Mouse (Mus musculus) neural tube, embryonic 11.5 days (tissue): ENCODE measurements around the gene Tomm40l. TPM values are rescaled to one million over a fixed set of nuclear protein-coding genes. Genes with fewer than 3 reads are reported as not detected.

Experiments used
- ATAC-seq: fragments of 200-750 bp; cut with Nextera tagmentation; 2 replicates; pipeline ENCODE4 v1.8.0; 2017; ENCODE audit warnings: moderate number of reproducible peaks, mild to moderate bottlenecking, moderate TSS enrichment, moderate library complexity; ENCODE audit not compliant: insufficient read depth, low FRiP score, low TSS enrichment
- DNase-seq: peaks from one replicate; pipeline ENCODE4 v3.0.0-alpha.2; 2015; ENCODE audit warnings: low spot score
- H3K27ac ChIP-seq: fragments of 300-500 bp; sonication (generic); 2 replicates; pipeline ENCODE4 v1.5.1; 2014; ENCODE audit warnings: low read depth, mild to moderate bottlenecking, low read length
- H3K27me3 ChIP-seq: fragments of 300-500 bp; sonication (generic); 2 replicates; pipeline ENCODE4 v1.6.1; 2014; ENCODE audit warnings: mild to moderate bottlenecking, low read length, mixed read lengths; ENCODE audit not compliant: control insufficient read depth, insufficient read depth
- H3K36me3 ChIP-seq: fragments of 300-500 bp; sonication (generic); 2 replicates; pipeline ENCODE4 v1.6.1; 2014; ENCODE audit warnings: mild to moderate bottlenecking, low read length, moderate library complexity, mixed read lengths; ENCODE audit not compliant: control insufficient read depth, insufficient read depth
- H3K4me1 ChIP-seq: fragments of 300-500 bp; sonication (generic); 2 replicates; pipeline ENCODE4 v1.6.1; 2014; ENCODE audit warnings: low read length, mixed read lengths; ENCODE audit not compliant: control insufficient read depth, insufficient read depth
- H3K4me2 ChIP-seq: fragments of 300-500 bp; sonication (generic); 2 replicates; pipeline ENCODE4 v1.6.1; 2014; ENCODE audit warnings: low read depth, mild to moderate bottlenecking, moderate library complexity
- H3K4me3 ChIP-seq: fragments of 300-500 bp; sonication (generic); 2 replicates; pipeline ENCODE4 v1.5.1; 2014; ENCODE audit warnings: low read depth, low read length
- H3K9ac ChIP-seq: fragments of 300-500 bp; sonication (generic); 2 replicates; pipeline ENCODE4 v1.6.1; 2014; ENCODE audit warnings: mild to moderate bottlenecking, low read length
- H3K9me3 ChIP-seq: fragments of 300-500 bp; sonication (generic); 2 replicates; pipeline ENCODE4 v1.6.1; 2016; ENCODE audit warnings: low read length; ENCODE audit not compliant: control insufficient read depth
- WGBS: fragments of 180-500 bp; shearing (Covaris S2); extraction: QIAGEN DNeasy Blood & Tissue Kit; methylation state at CpG from one replicate; pipeline ENCODE4 v1.1.7; 2014; 5-methylcytosine and 5-hydroxymethylcytosine counted together
- polyA plus RNA-seq: library from polyadenylated mRNA; unstranded; fragments of >200 nt; fragmentation: Nextera tagmentation; extraction: Ambion mirVana; gene quantifications from 2 replicates; pipeline ENCODE4 v1.2.1, GENCODE M21; 2014

Gene Tomm40l
- polyA plus RNA-seq, 1 experiment from 2014 or later, result 36.6 TPM

DNA sequence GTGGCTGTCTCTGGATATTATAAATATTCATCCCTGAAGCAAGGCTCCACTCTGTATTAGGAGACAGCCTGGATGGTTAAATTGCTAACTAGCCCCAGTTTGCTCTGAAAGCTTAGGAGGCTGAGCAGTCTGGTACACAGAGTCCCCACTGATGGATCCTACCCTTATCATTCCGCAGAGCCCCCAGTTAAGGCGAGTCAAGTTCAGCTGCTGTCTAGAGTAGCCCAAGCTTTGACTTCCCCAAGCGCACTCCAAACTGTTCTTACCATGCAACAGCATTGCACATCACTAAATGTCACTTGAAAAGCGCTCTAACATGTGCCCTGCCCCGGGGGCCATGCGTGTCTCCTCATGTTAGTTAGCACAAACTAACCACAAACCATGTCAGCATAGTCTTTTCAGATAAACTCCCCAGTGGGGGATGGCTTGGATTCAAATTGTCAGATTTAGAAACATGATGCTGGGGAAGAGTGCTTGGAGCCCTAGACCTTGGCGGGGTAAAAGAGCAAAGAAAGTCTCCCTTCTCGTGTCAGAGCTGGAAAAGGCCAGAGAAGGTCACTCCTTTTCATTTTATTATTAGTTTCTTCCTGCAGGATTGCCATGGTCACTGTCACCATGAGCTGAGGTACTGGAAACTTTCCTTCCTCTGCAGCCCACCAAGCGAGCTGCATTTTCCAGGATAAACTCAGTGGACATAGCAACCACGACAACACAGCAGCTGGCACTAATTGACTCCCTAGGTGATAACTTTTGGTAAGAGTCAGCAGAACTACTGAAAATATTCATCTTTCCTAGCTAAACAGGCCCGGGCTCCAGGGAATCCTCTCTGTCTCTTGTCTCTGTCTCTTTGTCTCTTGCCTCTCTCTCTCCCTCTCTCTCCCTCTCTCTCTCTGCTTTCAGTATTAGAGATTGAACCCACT lies 28.1 kb downstream of the Tomm40l start:
- no peak overlapping the region for H3K9ac ChIP-seq
- no peaks in the 10 kb centered on the region for H3K36me3 ChIP-seq
- H3K9me3 ChIP-seq, result no peaks in the 10 kb centered on the region
- no peak overlapping the region for H3K27ac ChIP-seq
- no peak for ATAC-seq
- WGBS, result 29% methylated on average over 11 of the region's 11 CpGs
- H3K4me1 ChIP-seq, result peaks cover 12% of the 10 kb centered on the region
- DNase-seq, result peak; percentile 39
- H3K4me3 ChIP-seq, result no peak overlapping the region
- H3K4me2 ChIP-seq, result no peak overlapping the region
- H3K27me3 ChIP-seq, result peaks cover 33% of the 10 kb centered on the region

DNA sequence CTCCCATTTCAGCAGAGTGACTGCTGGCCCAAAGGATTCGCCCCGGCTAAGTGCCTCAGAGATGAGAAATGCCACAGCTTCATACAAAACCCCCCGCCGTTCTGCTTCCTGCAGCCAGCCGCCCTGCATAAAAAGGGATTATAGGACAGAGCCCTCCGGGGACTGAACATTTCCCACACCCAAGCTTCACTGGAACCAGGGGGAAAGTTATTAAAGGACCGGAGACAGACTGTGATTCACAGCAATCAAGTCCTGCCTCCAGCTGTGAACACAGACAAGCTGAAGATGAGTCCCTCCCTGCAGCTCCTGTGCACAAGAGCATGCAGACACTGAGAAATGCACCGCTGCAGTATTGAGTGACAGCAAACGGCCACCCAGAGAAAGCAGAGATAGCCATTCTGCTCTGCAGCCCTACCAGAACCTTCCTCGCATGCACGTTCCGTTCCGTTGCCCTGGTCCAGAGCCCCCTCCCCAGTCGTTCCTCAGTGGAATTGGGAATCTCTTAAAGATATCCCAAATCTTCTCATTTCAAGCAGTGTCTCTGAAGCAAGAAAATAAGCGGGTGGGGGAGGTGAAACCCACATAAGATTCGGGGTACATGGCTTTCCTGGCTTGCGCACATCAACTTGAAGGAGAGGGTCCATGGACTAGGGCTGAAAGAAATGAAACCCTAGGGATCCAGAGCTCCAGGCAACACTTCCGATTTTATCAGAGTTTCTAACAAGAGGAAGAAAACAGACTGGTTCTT lies 29.0 kb downstream of the Tomm40l start:
- ATAC-seq (no peak), DNase-seq (peak; percentile 53)
- Histone ChIP-seq H3K27me3 (peaks cover 33% of the 10 kb centered on the region), H3K9ac (no peak overlapping the region), H3K4me3 (0 out of 2 replicates have a peak overlapping the region, but pooled peaks have one; percentile 3), H3K36me3 (no peaks in the 10 kb centered on the region), H3K4me1 (peaks cover 16% of the 10 kb centered on the region), H3K9me3 (no peaks in the 10 kb centered on the region), H3K4me2 (peak overlapping the region; percentile 20), H3K27ac (no peak overlapping the region)
- WGBS, result 3% methylated on average over 18 of the region's 18 CpGs

DNA sequence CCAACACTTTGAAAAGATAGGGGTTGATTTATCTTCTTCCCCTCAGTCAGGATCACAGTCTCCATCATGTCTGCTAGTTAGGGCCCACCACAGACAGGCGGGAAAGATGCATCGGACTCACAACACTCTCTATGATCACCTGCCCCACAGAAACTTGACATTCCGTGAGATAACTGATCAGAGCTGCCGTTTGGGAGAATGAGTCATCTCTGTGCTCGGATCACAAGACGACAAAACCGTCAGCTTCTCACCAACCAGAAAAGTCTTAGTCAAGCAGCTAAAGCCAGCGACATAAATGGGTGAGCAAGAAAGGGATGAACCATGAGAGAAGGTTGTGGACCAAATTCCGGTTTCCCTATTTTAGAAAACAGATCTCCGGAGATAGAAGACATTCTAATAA lies 30.0 kb downstream of the Tomm40l start:
- no peak for DNase-seq
- ATAC-seq, result no peak
- no peaks in the 10 kb centered on the region for H3K36me3 ChIP-seq
- H3K27me3 ChIP-seq, result peaks cover 33% of the 10 kb centered on the region
- peaks cover 16% of the 10 kb centered on the region for H3K4me1 ChIP-seq
- H3K27ac ChIP-seq, result no peak overlapping the region
- 45% methylated on average over 10 of the region's 10 CpGs for WGBS
- H3K9me3 ChIP-seq, result no peaks in the 10 kb centered on the region
- H3K4me3 ChIP-seq, result no peak overlapping the region
- H3K4me2 ChIP-seq, result no peak overlapping the region
- no peak overlapping the region for H3K9ac ChIP-seq

DNA sequence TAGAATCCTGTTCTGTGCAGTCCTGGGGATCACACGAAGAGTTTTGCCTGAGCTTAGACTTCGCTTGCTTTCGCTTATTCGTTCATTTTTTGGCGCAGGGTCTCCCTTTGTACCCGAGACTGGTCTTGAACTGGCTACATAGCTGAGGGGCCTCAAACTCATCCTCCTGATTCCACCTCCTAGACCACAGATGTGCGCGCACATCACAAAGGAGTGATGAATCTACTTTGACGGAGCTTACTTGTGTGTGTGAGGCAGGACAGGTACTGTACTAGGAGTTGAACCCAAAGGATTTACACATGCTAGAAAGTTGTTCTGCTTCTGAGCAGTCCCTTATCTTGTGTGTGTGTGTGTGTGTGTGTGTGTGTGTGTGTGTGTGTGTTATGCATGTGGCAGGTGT lies 31.5 kb downstream of the Tomm40l start:
- Histone ChIP-seq H3K4me2 (no peak overlapping the region), H3K27me3 (peaks cover 23% of the 10 kb centered on the region), H3K9me3 (no peaks in the 10 kb centered on the region), H3K36me3 (no peaks in the 10 kb centered on the region), H3K9ac (no peak overlapping the region), H3K4me1 (peaks cover 16% of the 10 kb centered on the region), H3K27ac (no peak overlapping the region), H3K4me3 (no peak overlapping the region)
- no peak for DNase-seq
- WGBS, result 95% methylated on average over 9 of the region's 9 CpGs
- no peak for ATAC-seq

DNA sequence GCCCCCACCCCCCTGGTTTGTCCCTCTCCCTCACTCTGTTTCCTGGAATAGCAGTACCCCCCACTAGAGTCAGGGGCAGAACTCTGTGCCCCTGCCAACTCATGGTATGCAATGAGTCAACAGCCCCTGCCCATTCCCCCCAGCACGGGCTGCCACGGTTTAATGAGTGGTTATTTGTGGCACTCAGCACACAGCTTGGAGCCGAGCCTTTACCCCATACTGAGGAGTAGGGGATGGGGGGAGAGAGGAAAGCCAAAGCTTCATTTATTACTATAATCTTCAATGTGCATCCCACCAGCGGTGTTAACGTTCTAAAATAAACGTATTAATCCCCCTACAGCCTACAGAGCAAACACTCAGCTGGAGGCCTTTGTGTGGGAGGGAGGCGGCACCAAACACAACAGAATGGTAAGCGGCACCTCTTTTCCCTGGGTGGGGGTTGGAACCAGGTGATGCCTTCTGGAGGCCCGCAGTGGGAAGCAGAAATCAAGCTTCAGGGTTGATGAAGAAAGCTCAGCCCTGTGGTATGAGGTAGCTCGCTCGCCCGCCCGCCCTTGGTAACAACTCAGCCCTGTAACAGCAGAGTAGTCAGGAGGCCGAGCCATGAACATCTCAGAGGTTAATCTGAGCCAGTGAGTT lies 32.7 kb downstream of the Tomm40l start:
- no peaks in the 10 kb centered on the region for H3K9me3 ChIP-seq
- H3K27me3 ChIP-seq, result peaks cover 12% of the 10 kb centered on the region
- DNase-seq (no peak), ATAC-seq (no peak)
- H3K4me3 ChIP-seq, result no peak overlapping the region
- H3K9ac ChIP-seq, result no peak overlapping the region
- peaks cover 16% of the 10 kb centered on the region for H3K4me1 ChIP-seq
- no peak overlapping the region for H3K4me2 ChIP-seq
- no peaks in the 10 kb centered on the region for H3K36me3 ChIP-seq
- WGBS, result 35% methylated on average over 14 of the region's 14 CpGs
- H3K27ac ChIP-seq, result no peak overlapping the region

DNA sequence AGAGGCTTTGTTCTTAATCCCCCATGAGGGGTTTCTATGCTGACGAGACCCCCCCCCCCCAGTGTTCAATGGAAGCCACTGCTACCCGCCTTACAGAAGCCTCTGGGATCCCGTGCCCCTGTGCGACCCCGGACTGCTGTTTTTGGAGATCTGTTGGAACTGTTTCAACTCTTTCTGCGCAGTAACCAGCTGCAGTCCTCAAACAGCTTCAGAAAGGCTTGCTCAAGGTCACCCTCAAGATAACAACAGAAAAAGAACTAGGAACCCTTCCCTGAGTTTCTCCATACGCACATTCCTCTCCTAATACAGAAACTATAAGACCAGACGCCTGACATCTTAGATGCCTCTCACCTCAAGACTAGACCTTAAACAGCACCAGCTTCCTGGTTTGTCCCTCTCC lies 33.3 kb downstream of the Tomm40l start:
- H3K9ac ChIP-seq, result no peak overlapping the region
- no peak overlapping the region for H3K4me3 ChIP-seq
- peaks cover 10% of the 10 kb centered on the region for H3K27me3 ChIP-seq
- no peaks in the 10 kb centered on the region for H3K36me3 ChIP-seq
- ATAC-seq, result no peak
- peaks cover 16% of the 10 kb centered on the region for H3K4me1 ChIP-seq
- H3K27ac ChIP-seq, result no peak overlapping the region
- DNase-seq, result no peak
- H3K4me2 ChIP-seq, result no peak overlapping the region
- WGBS, result 25% methylated on average over 8 of the region's 8 CpGs
- H3K9me3 ChIP-seq, result no peaks in the 10 kb centered on the region

DNA sequence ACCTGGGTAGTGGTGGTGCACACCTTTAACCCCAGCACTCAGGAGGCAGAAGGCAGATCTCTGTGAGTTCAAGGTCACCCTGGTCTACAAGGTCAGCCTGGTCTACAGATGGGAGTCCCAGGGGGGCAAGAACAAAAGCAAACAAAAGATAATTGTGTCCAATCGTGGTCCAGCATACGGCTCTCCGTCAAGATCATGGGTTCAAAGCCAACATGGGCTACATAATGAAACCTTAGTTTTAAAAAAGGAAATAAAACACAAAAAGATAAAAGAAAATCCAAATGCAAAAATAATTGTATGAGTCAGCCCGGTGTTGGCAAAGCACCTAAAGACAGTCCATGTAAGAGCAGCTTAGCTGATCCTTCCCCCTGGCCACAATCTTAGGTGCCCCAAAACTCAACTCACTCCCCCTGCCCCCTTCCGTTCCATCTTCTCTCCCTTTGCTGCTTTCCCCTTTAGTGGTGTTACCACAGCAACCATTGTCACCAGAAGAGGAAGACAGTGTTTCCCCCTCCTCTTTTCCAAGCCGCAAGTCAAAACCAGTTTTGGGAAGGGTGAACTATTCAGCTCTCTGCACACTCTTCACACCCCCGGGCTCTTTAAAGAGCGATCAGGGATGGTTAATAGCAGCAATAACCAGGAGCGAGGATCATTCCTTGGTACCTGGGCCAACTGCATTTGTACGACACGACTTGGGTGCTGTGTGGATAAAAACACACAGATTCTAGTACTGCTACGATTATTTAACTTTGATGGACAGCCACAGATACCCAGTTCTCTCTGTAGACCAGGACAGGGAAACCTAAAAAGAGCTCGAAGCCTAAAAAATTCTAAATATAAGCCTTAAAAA lies 34.2 kb downstream of the Tomm40l start:
- no peak overlapping the region for H3K4me2 ChIP-seq
- H3K9me3 ChIP-seq, result no peaks in the 10 kb centered on the region
- no peak overlapping the region for H3K9ac ChIP-seq
- H3K4me3 ChIP-seq, result no peak overlapping the region
- no peaks in the 10 kb centered on the region for H3K36me3 ChIP-seq
- ATAC-seq, result peak; percentile 48; the same call in 1 of the 2 replicates
- H3K27me3 ChIP-seq, result peaks cover 3% of the 10 kb centered on the region; the same call in 1 of the 2 replicates
- H3K4me1 ChIP-seq, result peaks cover 12% of the 10 kb centered on the region
- 32% methylated on average over 13 of the region's 13 CpGs for WGBS
- DNase-seq, result peak; percentile 38
- no peak overlapping the region for H3K27ac ChIP-seq

DNA sequence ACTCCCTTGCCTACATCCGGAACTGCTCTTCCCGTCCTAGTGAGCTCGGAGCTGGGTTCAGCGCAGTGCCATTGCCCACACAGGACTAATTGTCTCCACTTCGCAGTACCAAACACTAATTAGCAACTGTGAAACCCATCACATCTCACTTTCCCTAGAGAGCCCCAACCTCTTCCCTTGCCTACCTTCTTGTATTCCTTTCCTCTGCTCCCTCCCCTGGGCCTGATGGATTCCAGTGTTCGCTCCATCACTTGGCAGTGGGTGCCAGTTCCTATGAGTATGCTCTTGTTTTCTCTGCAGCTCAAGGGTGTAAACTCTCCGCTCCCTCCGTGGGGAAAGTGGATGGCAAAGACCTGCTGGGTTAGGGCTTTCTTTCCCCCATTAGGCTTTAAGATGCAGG lies 36.7 kb downstream of the Tomm40l start:
- Histone ChIP-seq H3K4me2 (no peak overlapping the region), H3K4me3 (no peak overlapping the region), H3K4me1 (peaks cover 7% of the 10 kb centered on the region), H3K36me3 (no peaks in the 10 kb centered on the region), H3K9me3 (no peaks in the 10 kb centered on the region), H3K27ac (no peak overlapping the region), H3K9ac (no peak overlapping the region), H3K27me3 (no peaks in the 10 kb centered on the region)
- ATAC-seq (no peak), DNase-seq (no peak)
- WGBS, result 65% methylated on average over 8 of the region's 8 CpGs
